Mouse (Mus musculus) testis, adult 2 months (tissue): ENCODE data around the gene Tmem87a.

ENCODE experiments used
- CTCF ChIP-seq: fragments of 200-500 bp; IDR thresholded peaks from 2 replicates; pipeline ENCODE4 v1.5.1; 2012; ENCODE audit warnings: low read depth, mild to moderate bottlenecking, inconsistent platforms, low read length, moderate library complexity; ENCODE audit not compliant: control insufficient read depth, insufficient read depth, insufficient replicate concordance
- POLR2A ChIP-seq: fragments of 200-500 bp; IDR thresholded peaks from 2 replicates; pipeline ENCODE4 v1.6.1; 2012; ENCODE audit warnings: low read depth, mild to moderate bottlenecking, inconsistent platforms, low read length, moderate library complexity; ENCODE audit not compliant: control insufficient read depth

DNA sequence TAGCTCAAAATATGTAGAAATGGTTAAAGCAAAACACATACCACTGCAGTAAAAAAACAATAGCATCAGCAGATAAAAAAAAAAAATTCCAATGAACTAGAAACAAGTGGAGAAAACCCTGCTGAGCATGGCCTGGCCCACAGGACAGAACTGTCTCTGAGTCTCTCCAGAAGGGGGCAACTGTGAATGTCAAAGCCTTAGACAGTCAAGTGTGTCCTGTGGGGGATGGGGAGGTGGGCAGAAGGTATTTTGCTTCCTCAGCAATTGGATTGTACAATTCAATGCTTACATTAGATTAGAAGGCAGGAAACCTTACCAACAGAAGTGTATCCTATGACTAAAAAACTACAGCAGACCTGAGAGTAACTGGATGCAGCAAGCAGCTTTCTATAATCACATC is 11.5 kb downstream of the Tmem87a start:
- TF ChIP-seq CTCF (no peak), POLR2A (no peak)
